9 mouse cellular contexts compared by ENCODE assay signal in the genomic region with DNA sequence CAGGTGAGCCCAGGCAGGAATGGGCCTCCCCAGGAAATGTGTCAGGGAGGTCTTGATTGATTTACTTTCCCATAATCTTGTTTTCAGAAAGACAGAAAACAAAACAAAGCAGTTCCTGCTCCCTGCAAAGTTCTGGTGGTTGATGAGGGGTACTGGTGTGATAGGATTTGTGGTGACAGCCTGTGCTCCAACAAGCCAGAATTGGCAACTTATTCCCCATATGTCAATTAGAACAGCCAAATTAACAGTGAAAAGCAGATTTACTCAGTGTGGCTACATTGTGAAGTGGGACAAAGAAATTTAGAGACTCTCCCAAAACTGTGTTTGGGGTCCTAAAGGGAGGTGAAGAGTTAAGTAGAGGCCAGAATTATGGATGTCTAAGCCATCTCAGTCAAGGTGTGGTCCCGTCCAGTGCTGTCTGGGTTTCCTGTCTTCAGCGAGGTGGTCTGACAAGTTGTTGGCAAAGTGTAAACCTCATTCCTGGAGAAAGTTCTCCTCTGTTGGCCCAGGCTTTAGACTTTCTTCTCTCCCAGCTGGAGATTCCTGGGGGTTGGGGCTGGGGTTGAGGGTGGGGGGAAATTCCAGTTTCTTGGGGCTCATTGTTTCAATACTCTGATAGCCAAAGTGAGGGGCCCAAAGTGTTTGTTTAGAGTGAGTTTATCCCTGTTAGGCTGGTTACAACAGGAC. TPM values are rescaled to one million over a fixed set of nuclear protein-coding genes. Genes with fewer than 3 reads are reported as not detected.
DNase-seq lines count a peak whose midpoint lies in the region; ATAC-seq and TF ChIP-seq lines count a peak whose summit lies in the region.
"Had no signal": no experiment of that assay in that cellular context is flagged by ENCODE, and none has a peak within 500 bp of the region (broad histone marks: within the 10 kb centered on the region; RNA-seq: fewer than 3 reads in every experiment).

No protein-coding gene starts in this region.

- H3K27ac ChIP-seq in kidney, adult 2 months (ENCODE audit: insufficient read depth, low read depth, low read length), result no peak overlapping the region; the same call in 1 of the 2 replicates
- H3K27ac ChIP-seq in embryonic facial prominence, embryonic 13.5 days, result peak overlapping the region; percentile 35
- H3K27ac ChIP-seq in limb, embryonic 10.5 days, result peak overlapping the region; percentile 76; the same call in 1 of the 2 replicates
- H3K27ac ChIP-seq: neural tube, embryonic 15.5 days had no signal

- H3K36me3 ChIP-seq in kidney, adult 2 months (ENCODE audit: control insufficient read depth, insufficient read depth, low read length), result no peaks in the 10 kb centered on the region
- no peaks in the 10 kb centered on the region for H3K36me3 ChIP-seq in embryonic facial prominence, embryonic 13.5 days
- no peaks in the 10 kb centered on the region for H3K36me3 ChIP-seq in limb, embryonic 10.5 days
- H3K36me3 ChIP-seq: neural tube, embryonic 15.5 days had no signal

- DNase-seq in kidney, adult 2 months, result peak; percentile 14
- DNase-seq in kidney, postnatal 4 days, result no peak
- peak; percentile 34 for DNase-seq in Muller cell, postnatal 12 days (ENCODE audit: inconsistent ontology term)
- DNase-seq in limb, embryonic 10.5 days (ENCODE audit: low spot score), result no peak
- no peak for DNase-seq in urinary bladder, adult 18-20 months (ENCODE audit: low spot score in 2 of 2)
- no peak for DNase-seq in T-cell, adult 2 months (ENCODE audit: low spot score)
- DNase-seq: right cerebral cortex, postnatal 4 days had no signal

- peak overlapping the region; percentile 7; the same call in 1 of the 2 replicates for H3K4me2 ChIP-seq in embryonic facial prominence, embryonic 13.5 days
- H3K4me2 ChIP-seq: neural tube, embryonic 15.5 days had no signal

- no peak for TF ChIP-seq POLR2A in kidney, adult 2 months (IDR thresholded peaks at IDR 0.05; ENCODE audit: low read depth, low read length)

- H3K4me1 ChIP-seq in kidney, adult 2 months (ENCODE audit: control insufficient read depth, insufficient read depth, low read length), result peaks cover 4% of the 10 kb centered on the region
- H3K4me1 ChIP-seq in embryonic facial prominence, embryonic 13.5 days, result peaks cover 14% of the 10 kb centered on the region
- H3K4me1 ChIP-seq in limb, embryonic 10.5 days, result peaks cover 14% of the 10 kb centered on the region

- no peak overlapping the region for H3K4me3 ChIP-seq in kidney, adult 2 months (ENCODE audit: insufficient read depth, low read depth, low read length)
- H3K4me3 ChIP-seq in embryonic facial prominence, embryonic 13.5 days, result no peak overlapping the region
- H3K4me3 ChIP-seq in limb, embryonic 10.5 days, result no peak overlapping the region
- H3K4me3 ChIP-seq: neural tube, embryonic 15.5 days had no signal

- no peaks in the 10 kb centered on the region for H3K9me3 ChIP-seq in embryonic facial prominence, embryonic 13.5 days
- H3K9me3 ChIP-seq in limb, embryonic 10.5 days (replicated peaks), result no peaks in the 10 kb centered on the region
- H3K9me3 ChIP-seq: neural tube, embryonic 15.5 days had no signal

- no peak for TF ChIP-seq CTCF in kidney, adult 2 months (conservative IDR thresholded peaks at IDR 0.05; ENCODE audit: insufficient read depth, insufficient read length, low read depth, low read length)

- WGBS in kidney, adult 2 months, result 31% methylated on average over 2 of the region's 2 CpGs
- WGBS in embryonic facial prominence, embryonic 13.5 days, result 16% methylated on average over 2 of the region's 2 CpGs
- WGBS in limb, embryonic 10.5 days, result 25% methylated on average over 2 of the region's 2 CpGs

- no peaks in the 10 kb centered on the region for H3K27me3 ChIP-seq in kidney, adult 2 months (replicated peaks; ENCODE audit: control insufficient read depth, insufficient read depth, low read length)
- no peaks in the 10 kb centered on the region for H3K27me3 ChIP-seq in embryonic facial prominence, embryonic 13.5 days
- H3K27me3 ChIP-seq in limb, embryonic 10.5 days (ENCODE audit: low read depth, poor library complexity, severe bottlenecking), result no peaks in the 10 kb centered on the region
- H3K27me3 ChIP-seq: neural tube, embryonic 15.5 days had no signal

- 0 out of 2 replicates have a peak overlapping the region, but pooled peaks have one; percentile 17 for H3K9ac ChIP-seq in embryonic facial prominence, embryonic 13.5 days
- H3K9ac ChIP-seq: neural tube, embryonic 15.5 days had no signal

- ATAC-seq in embryonic facial prominence, embryonic 13.5 days (ENCODE audit: insufficient number of reproducible peaks, insufficient read depth, low FRiP score, low TSS enrichment, low read depth), result 0 out of 2 replicates have a peak, but pooled peaks have one; percentile 4

RNA-seq across cellular contexts. Expression of a gene that starts 18.7 kb away (rescaled TPM):
- polyA plus RNA-seq in kidney, adult 2 months (2012; rRNA removed), result 26.9 and 33.3 TPM in 2 replicates
- 15.4 and 18.9 TPM in 2 replicates for polyA plus RNA-seq in embryonic facial prominence, embryonic 13.5 days (2015; fragmentation: Nextera tagmentation; extraction: Ambion mirVana)
- polyA plus RNA-seq in limb, embryonic 10.5 days (2016; fragmentation: Nextera tagmentation; extraction: Ambion mirVana), result 8.3 and 10.2 TPM in 2 replicates

Comparison
In these comparisons a context has a peak if more than half of its experiments do, and no peak if none do; other contexts are left out.
1. DNase-seq: peak in kidney, adult 2 months (single experiment) and Muller cell, postnatal 12 days (single experiment); none in kidney, postnatal 4 days (0 of 2), limb, embryonic 10.5 days (single experiment), urinary bladder, adult 18-20 months (0 of 2) and T-cell, adult 2 months (single experiment).